Mouse (Mus musculus) kidney, embryonic 15.5 days (tissue): ENCODE data around the gene Olfr46. TPM values are rescaled to one million over a fixed set of nuclear protein-coding genes. Genes with fewer than 3 reads are reported as not detected.
"Not testable (repeated sequence)": the region's sequence is repeated elsewhere in the genome, so short reads cannot be mapped to it uniquely, and the experiment has no call there.

Source experiments
- ATAC-seq: fragments of 200-750 bp; cut with Nextera tagmentation; replicated peaks from 2 replicates; pipeline ENCODE4 v1.8.0; 2017; ENCODE audit warnings: moderate TSS enrichment; ENCODE audit not compliant: low FRiP score
- H3K27ac ChIP-seq: fragments of 300-500 bp; sonication (generic); 2 replicates; pipeline ENCODE4 v1.5.1; 2015; ENCODE audit warnings: mild to moderate bottlenecking, inconsistent platforms
- H3K27me3 ChIP-seq: fragments of 300-500 bp; sonication (generic); 2 replicates; pipeline ENCODE4 v1.6.1; 2015; ENCODE audit warnings: inconsistent platforms
- H3K36me3 ChIP-seq: fragments of 300-500 bp; sonication (generic); 2 replicates; pipeline ENCODE4 v1.6.1; 2015; ENCODE audit warnings: inconsistent platforms
- H3K4me1 ChIP-seq: fragments of 300-500 bp; sonication (generic); 2 replicates; pipeline ENCODE4 v1.6.1; 2015; ENCODE audit warnings: inconsistent platforms
- H3K4me2 ChIP-seq: fragments of 300-500 bp; sonication (generic); 2 replicates; pipeline ENCODE4 v1.6.1; 2015; ENCODE audit warnings: moderate library complexity, mild to moderate bottlenecking, inconsistent platforms
- H3K4me3 ChIP-seq: fragments of 300-500 bp; sonication (generic); replicated peaks from 2 replicates; pipeline ENCODE4 v1.5.1; 2015; ENCODE audit warnings: mild to moderate bottlenecking, inconsistent platforms
- H3K9ac ChIP-seq: fragments of 300-500 bp; sonication (generic); 2 replicates; pipeline ENCODE4 v1.6.1; 2015; ENCODE audit warnings: mild to moderate bottlenecking, inconsistent platforms
- H3K9me3 ChIP-seq: fragments of 300-500 bp; sonication (generic); replicated peaks from 2 replicates; pipeline ENCODE4 v1.6.1; 2016; ENCODE audit warnings: inconsistent platforms
- WGBS: fragments of 180-500 bp; shearing (Covaris S2); methylation state at CpG from one replicate; pipeline ENCODE4 v1.1.7; 2015; ENCODE audit warnings: mixed read lengths; 5-methylcytosine and 5-hydroxymethylcytosine counted together
- polyA plus RNA-seq: library from polyadenylated mRNA; unstranded; fragments of >200 nt; fragmentation: Nextera tagmentation; extraction: Ambion mirVana; gene quantifications from 2 replicates; pipeline ENCODE4 v1.2.1, GENCODE M21; 2015

Gene Olfr46
- not detected in 2 replicates for polyA plus RNA-seq

DNA sequence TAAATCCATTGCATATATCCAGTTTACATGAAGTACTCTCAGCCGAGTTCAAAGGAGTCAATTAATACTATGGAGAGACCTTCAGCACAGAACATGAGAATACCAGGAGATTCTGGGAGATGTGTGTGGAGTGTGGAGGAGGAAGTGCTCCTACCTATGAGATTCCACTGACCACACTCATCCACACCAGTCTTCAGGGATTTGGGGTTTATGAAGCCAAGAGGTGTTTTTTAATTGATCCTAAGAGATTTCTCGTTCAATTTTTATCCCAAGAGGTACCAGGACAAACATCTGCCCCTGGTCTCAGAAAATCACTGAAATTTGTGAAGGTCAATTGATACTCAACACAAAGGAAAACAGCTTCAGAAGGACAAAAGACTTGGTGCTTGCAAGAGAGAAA, at the start of gene Olfr46:
Gene Olfr46, plus strand, starts transcription at position 301 of the 400 bp plus-strand sequence.
- WGBS: 74% methylated on average over 2 of the region's 2 CpGs
- not testable (repeated sequence) for H3K27ac ChIP-seq, H3K27me3 ChIP-seq, H3K9ac ChIP-seq, H3K4me2 ChIP-seq, ATAC-seq, H3K36me3 ChIP-seq, H3K4me1 ChIP-seq, H3K4me3 ChIP-seq, H3K9me3 ChIP-seq

DNA sequence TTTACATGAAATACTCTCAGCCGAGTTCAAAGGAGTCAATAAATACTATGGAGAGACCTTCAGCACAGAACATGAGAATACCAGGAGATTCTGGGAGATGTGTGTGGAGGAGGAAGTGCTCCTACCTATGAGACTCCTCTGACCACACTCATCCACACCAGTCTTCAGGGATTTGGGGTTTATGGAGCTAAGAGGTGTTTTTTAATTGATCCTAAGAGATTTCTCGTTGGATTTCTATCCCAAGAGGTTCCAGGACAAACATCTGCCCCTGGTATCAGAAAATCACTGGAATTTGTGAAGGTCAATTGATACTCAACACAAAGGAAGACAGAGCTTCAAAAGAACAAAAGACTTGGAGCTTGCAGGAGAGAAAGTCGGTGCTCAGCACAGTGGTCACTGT, 33.5 kb upstream of the Olfr46 start, which contains the start of gene Olfr538:
Gene Olfr538, plus strand, starts transcription at position 301 of the 400 bp plus-strand sequence.
- Histone ChIP-seq H3K4me2 (no peak within 1 kb of the TSS), H3K9ac (no peak within 1 kb of the TSS), H3K4me3 (no peak within 1 kb of the TSS), H3K4me1 (no peaks in the 10 kb centered on the region), H3K9me3 (no peaks in the 10 kb centered on the region), H3K27me3 (no peaks in the 10 kb centered on the region), H3K27ac (no peak within 1 kb of the TSS), H3K36me3 (no peaks in the 10 kb centered on the region)
- no peak for ATAC-seq
- 70% methylated on average over 3 of the region's 3 CpGs for WGBS

DNA sequence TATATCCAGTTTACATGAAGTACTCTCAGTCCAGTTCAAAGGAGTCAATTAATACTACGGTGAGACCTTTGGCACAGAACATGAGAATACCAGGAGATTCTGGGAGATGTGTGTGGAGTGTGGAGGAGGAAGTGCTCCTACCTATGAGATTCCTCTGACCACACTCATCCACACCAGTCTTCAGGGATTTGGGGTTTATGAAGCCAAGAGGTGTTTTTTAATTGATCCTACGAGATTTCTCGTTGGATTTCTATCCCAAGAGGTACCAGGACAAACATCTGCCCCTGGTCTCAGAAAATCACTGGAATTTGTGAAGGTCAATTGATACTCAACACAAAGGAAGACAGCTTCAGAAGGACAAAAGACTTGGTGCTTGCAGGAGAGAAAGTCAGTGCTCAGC, 27.6 kb downstream of the Olfr46 start, which contains the start of gene Olfr61:
Gene Olfr61, plus strand, starts transcription at position 301 of the 400 bp plus-strand sequence.
- not testable (repeated sequence) for H3K27ac ChIP-seq, H3K9me3 ChIP-seq, H3K36me3 ChIP-seq, H3K4me1 ChIP-seq, H3K4me2 ChIP-seq, H3K4me3 ChIP-seq, ATAC-seq, H3K27me3 ChIP-seq, H3K9ac ChIP-seq
- 87% methylated on average over 3 of the region's 3 CpGs for WGBS

DNA sequence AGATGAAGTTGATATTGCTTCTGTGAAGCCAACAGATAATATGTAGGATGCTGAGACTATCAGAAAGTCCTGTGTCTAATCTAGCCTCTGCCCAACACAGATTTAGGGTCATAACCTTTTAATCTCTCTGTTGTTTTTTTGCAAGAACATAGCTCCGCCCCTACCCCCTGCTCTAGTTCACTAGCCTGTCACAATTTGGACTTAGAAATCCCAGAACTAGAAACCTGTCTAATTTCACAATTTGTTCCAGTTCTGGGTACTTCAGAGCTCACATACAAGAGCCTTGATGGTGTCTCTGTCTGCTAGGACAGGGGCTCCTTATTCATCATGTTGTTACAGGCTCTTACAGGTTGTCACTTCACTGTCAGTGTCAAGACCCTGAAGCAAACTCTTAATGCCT, 29.5 kb downstream of the Olfr46 start:
- Histone ChIP-seq H3K4me1 (no peaks in the 10 kb centered on the region), H3K4me2 (no peak overlapping the region), H3K27me3 (no peaks in the 10 kb centered on the region), H3K9me3 (no peaks in the 10 kb centered on the region), H3K27ac (no peak overlapping the region), H3K9ac (no peak overlapping the region), H3K36me3 (no peaks in the 10 kb centered on the region), H3K4me3 (no peak overlapping the region)
- no peak for ATAC-seq
- 69% methylated on average over 1 of the region's 1 CpGs for WGBS

DNA sequence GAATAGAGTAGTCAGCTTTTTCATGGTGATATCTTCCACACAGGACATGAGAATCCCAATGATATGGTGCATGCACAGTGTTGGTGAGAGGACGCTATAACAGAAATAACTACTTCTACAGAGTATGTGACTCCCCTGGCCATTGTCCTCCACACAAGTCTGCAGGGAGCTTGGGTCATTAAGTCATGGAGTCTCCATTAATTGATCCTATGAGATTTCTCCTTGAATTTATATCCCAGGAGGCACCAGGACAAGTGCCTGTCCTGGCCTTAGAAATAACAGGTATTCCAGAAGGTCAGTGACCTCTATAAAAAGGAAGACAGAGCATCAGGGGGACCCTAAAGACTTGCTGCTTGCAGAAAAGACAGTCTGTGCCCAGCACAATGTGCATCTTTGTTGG, 45.1 kb downstream of the Olfr46 start, which contains the start of gene Olfr53:
Gene Olfr53, plus strand, starts transcription at position 301 of the 400 bp plus-strand sequence.
- no peaks in the 10 kb centered on the region for H3K27me3 ChIP-seq
- H3K36me3 ChIP-seq: no peaks in the 10 kb centered on the region
- H3K9me3 ChIP-seq: no peaks in the 10 kb centered on the region
- H3K4me3 ChIP-seq: no peak within 1 kb of the TSS
- 86% methylated on average over 1 of the region's 1 CpGs for WGBS
- H3K4me1 ChIP-seq: no peaks in the 10 kb centered on the region
- no peak within 1 kb of the TSS for H3K9ac ChIP-seq
- no peak for ATAC-seq
- H3K4me2 ChIP-seq: no peak within 1 kb of the TSS
- no peak within 1 kb of the TSS for H3K27ac ChIP-seq

DNA sequence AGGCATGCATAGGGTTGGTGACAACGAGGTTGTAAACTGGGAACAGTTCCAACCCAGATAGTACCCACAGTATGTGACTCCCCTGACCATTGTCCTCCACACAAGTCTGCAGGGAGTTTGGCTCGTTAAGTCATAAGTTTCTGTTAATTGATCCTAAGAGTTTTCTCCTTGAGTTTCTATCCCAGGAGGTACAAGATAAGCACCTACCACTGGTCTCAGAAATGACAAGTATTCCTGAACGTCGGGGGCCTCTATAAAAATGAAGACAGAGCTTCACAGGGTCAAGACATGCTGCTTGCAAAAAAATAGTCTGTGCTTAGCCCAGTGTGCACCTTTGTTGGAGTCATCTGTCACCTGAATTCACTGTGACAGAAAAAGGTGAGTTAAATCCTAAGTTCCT, 58.6 kb downstream of the Olfr46 start, which contains the start of gene Olfr539:
Gene Olfr539, plus strand, starts transcription at position 301 of the 400 bp plus-strand sequence.
- 72% methylated on average over 4 of the region's 4 CpGs for whole genome bisulfite sequencing
- H3K4me1 ChIP-seq: no peaks in the 10 kb centered on the region
- no peak within 1 kb of the TSS for H3K4me2 ChIP-seq
- no peaks in the 10 kb centered on the region for H3K36me3 ChIP-seq
- H3K27me3 ChIP-seq: no peaks in the 10 kb centered on the region
- H3K9me3 ChIP-seq: no peaks in the 10 kb centered on the region
- no peak within 1 kb of the TSS for H3K4me3 ChIP-seq
- no peak for ATAC-seq
- no peak within 1 kb of the TSS for H3K9ac ChIP-seq
- no peak within 1 kb of the TSS for H3K27ac ChIP-seq

Other genes with a start within 250 kb of the Olfr46 start
- not detected in 2 replicates for gene Olfr60, start 239.6 kb upstream of the Olfr46 start, polyA plus RNA-seq
- not detected in 2 replicates for gene Olfr530, start 224.9 kb upstream of the Olfr46 start, polyA plus RNA-seq
- gene Olfr531, start 198.4 kb upstream of the Olfr46 start, polyA plus RNA-seq: not detected in 2 replicates
- not detected in 2 replicates for gene Olfr532, start 179.6 kb upstream of the Olfr46 start, polyA plus RNA-seq
- gene Olfr533, start 137.9 kb upstream of the Olfr46 start, polyA plus RNA-seq: not detected in 2 replicates
- gene Olfr535, start 117.1 kb upstream of the Olfr46 start, polyA plus RNA-seq: not detected in 2 replicates
- not detected in 2 replicates for gene Olfr536, start 93.9 kb upstream of the Olfr46 start, polyA plus RNA-seq
- not detected in 2 replicates for gene Olfr538, start 33.4 kb upstream of the Olfr46 start, polyA plus RNA-seq
- not detected in 2 replicates for gene Olfr61, start 27.7 kb downstream of the Olfr46 start, polyA plus RNA-seq
- gene Olfr53, start 45.2 kb downstream of the Olfr46 start, polyA plus RNA-seq: not detected in 2 replicates
- not detected in 2 replicates for gene Olfr539, start 58.7 kb downstream of the Olfr46 start, polyA plus RNA-seq
- not detected in 2 replicates for gene Olfr45, start 80.7 kb downstream of the Olfr46 start, polyA plus RNA-seq
- not detected in 2 replicates for gene Olfr541, start 96.0 kb downstream of the Olfr46 start, polyA plus RNA-seq
- gene Cyp2e1, start 162.5 kb downstream of the Olfr46 start, polyA plus RNA-seq: 0.42 and 0.49 TPM in 2 replicates
- gene Syce1, start 186.6 kb downstream of the Olfr46 start, polyA plus RNA-seq: 0.10 and 0.22 TPM in 2 replicates
- gene Zfp941, start 220.9 kb downstream of the Olfr46 start, polyA plus RNA-seq: 1.7 and 1.8 TPM in 2 replicates
- gene Urah, start 233.7 kb downstream of the Olfr46 start, polyA plus RNA-seq: 0.62 and 0.82 TPM in 2 replicates
- not detected in 2 replicates for gene Scgb1c1, start 244.3 kb downstream of the Olfr46 start, polyA plus RNA-seq
- gene Odf3, start 246.5 kb downstream of the Olfr46 start, polyA plus RNA-seq: 0.12 TPM in 1 of 2 replicates, not detected in the other